In the genomic region with DNA sequence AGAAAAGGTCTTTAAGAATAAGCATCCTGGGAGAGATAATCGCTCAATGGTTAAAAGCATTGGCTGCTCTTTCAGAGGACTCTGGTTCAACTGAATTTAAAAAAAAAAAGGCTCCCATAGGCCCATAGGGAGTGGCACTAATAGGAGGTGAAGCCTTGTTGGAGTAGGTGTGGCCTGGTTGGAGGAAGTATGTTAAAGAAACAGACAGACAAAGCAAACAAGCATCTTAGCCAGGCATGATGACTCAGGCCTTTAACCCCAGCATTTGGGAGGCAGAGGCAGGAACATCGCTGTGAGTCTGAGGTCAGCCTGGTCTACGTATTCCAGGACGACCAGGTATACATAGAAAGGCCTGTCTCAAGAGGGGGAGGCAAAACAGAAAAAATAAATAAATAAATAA, we compare ENCODE assay signal across 15 mouse cellular contexts. TPM values are rescaled to one million over a fixed set of nuclear protein-coding genes. Genes with fewer than 3 reads are reported as not detected.
A peak's percentile ranks its signal among the peaks of the same experiment; 100 is the strongest.
DNase-seq lines count a peak whose midpoint lies in the region; ATAC-seq and TF ChIP-seq lines count a peak whose summit lies in the region.
"Had no signal": no experiment of that assay in that cellular context is flagged by ENCODE, and none has a peak within 500 bp of the region (broad histone marks: within the 10 kb centered on the region; RNA-seq: fewer than 3 reads in every experiment).

No protein-coding gene starts in this region.

- 97% methylated on average over 4 of the region's 4 CpGs for WGBS in midbrain, embryonic 11.5 days
- 94% methylated on average over 4 of the region's 4 CpGs for WGBS in midbrain, postnatal 0 days
- 63% methylated on average over 4 of the region's 4 CpGs for WGBS in liver, embryonic 14.5 days (ENCODE audit: insufficient replicate concordance)
- 84% methylated on average over 4 of the region's 4 CpGs for WGBS in stomach, postnatal 0 days

- no peak for ATAC-seq in midbrain, embryonic 11.5 days (ENCODE audit: low FRiP score)
- no peak for ATAC-seq in midbrain, postnatal 0 days (ENCODE audit: low FRiP score)
- ATAC-seq in liver, embryonic 14.5 days (ENCODE audit: insufficient read depth) = peak; percentile 71
- ATAC-seq in stomach, postnatal 0 days (ENCODE audit: low FRiP score, low TSS enrichment) = peak; percentile 62
- no peak for ATAC-seq in erythroblast, adult 5-6 weeks (replicated peaks; ENCODE audit: low FRiP score, poor library complexity, severe bottlenecking)
- ATAC-seq: midbrain, embryonic 15.5 days had no signal

- no peak for TF ChIP-seq CTCF in midbrain, postnatal 0 days (IDR thresholded peaks at IDR 0.05)
- no peak for TF ChIP-seq CTCF in liver, embryonic 14.5 days (IDR thresholded peaks at IDR 0.05; ENCODE audit: low read depth)
- TF ChIP-seq CTCF in stomach, postnatal 0 days (IDR thresholded peaks at IDR 0.05; ENCODE audit: low read depth) = no peak

- H3K27me3 ChIP-seq in midbrain, embryonic 11.5 days (ENCODE audit: control insufficient read depth, insufficient read depth, low read length) = no peaks in the 10 kb centered on the region
- H3K27me3 ChIP-seq in midbrain, postnatal 0 days (ENCODE audit: insufficient read depth, low read length) = no peaks in the 10 kb centered on the region
- no peaks in the 10 kb centered on the region for H3K27me3 ChIP-seq in liver, embryonic 14.5 days (ENCODE audit: control insufficient read depth, insufficient read depth, low read length)
- H3K27me3 ChIP-seq in stomach, postnatal 0 days (ENCODE audit: control insufficient read depth, insufficient read depth, low read length) = no peaks in the 10 kb centered on the region
- H3K27me3 ChIP-seq: midbrain, embryonic 15.5 days had no signal

- H3K9me3 ChIP-seq in midbrain, embryonic 11.5 days (ENCODE audit: control insufficient read depth, low read length) = no peaks in the 10 kb centered on the region
- no peaks in the 10 kb centered on the region for H3K9me3 ChIP-seq in midbrain, postnatal 0 days (ENCODE audit: low read length)
- H3K9me3 ChIP-seq in liver, embryonic 14.5 days (ENCODE audit: control insufficient read depth, low read length) = no peaks in the 10 kb centered on the region
- H3K9me3 ChIP-seq in stomach, postnatal 0 days (ENCODE audit: control insufficient read depth, low read length) = no peaks in the 10 kb centered on the region
- H3K9me3 ChIP-seq: midbrain, embryonic 15.5 days had no signal

- H3K9ac ChIP-seq in midbrain, embryonic 11.5 days (ENCODE audit: low read length) = no peak overlapping the region
- H3K9ac ChIP-seq in midbrain, postnatal 0 days (replicated peaks; ENCODE audit: low read length, poor library complexity, severe bottlenecking) = no peak overlapping the region
- H3K9ac ChIP-seq in liver, embryonic 14.5 days (replicated peaks) = no peak overlapping the region
- H3K9ac ChIP-seq in stomach, postnatal 0 days (ENCODE audit: low read length) = no peak overlapping the region
- H3K9ac ChIP-seq: lung, embryonic 14.5 days; midbrain, embryonic 15.5 days had no signal

- DNase-seq in midbrain, embryonic 11.5 days (ENCODE audit: low spot score, missing footprints) = peak; percentile 66
- DNase-seq in midbrain, postnatal 0 days (ENCODE audit: low spot score) = no peak
- DNase-seq in c-Kit-positive CD71-positive TER-119-positive erythroid progenitor cells, embryonic 14.5 days (ENCODE audit: low spot score) = peak; percentile 49
- peak in 2 of 3 experiments; percentile 28 to 53 for DNase-seq in liver, embryonic 14.5 days (ENCODE audit: low read depth in 3 of 3, low spot score in 3 of 3)
- peak; percentile 23 for DNase-seq in stomach, postnatal 0 days (ENCODE audit: low spot score)
- DNase-seq in natural killer cell, adult 2 months (ENCODE audit: low spot score in 2 of 2) = no peak
- DNase-seq in adrenal gland, postnatal 10 days = no peak
- DNase-seq: gastrocnemius, postnatal 10 days; heart, postnatal 10 days; kidney, adult 11 months; kidney, postnatal 4 days; lung, embryonic 14.5 days; right cerebral cortex, postnatal 4 days had no signal

- H3K4me1 ChIP-seq in midbrain, embryonic 11.5 days (ENCODE audit: control insufficient read depth, insufficient read depth, low read length) = no peaks in the 10 kb centered on the region
- H3K4me1 ChIP-seq in midbrain, postnatal 0 days (ENCODE audit: insufficient read depth, low read length) = no peaks in the 10 kb centered on the region
- H3K4me1 ChIP-seq in liver, embryonic 14.5 days (replicated peaks; ENCODE audit: control insufficient read depth in 2 of 2, insufficient read depth in 2 of 2, low read length in 1 of 2) = peaks cover 3 to 12% of the 10 kb centered on the region in 2 experiments; a peak in 3 of 4 replicates
- no peaks in the 10 kb centered on the region for H3K4me1 ChIP-seq in stomach, postnatal 0 days (replicated peaks; ENCODE audit: control insufficient read depth, insufficient read depth)
- H3K4me1 ChIP-seq: midbrain, embryonic 15.5 days had no signal

- no peak overlapping the region for H3K4me3 ChIP-seq in midbrain, embryonic 11.5 days (ENCODE audit: low read depth, low read length)
- H3K4me3 ChIP-seq in midbrain, postnatal 0 days (ENCODE audit: low read depth, low read length) = no peak overlapping the region
- H3K4me3 ChIP-seq in liver, embryonic 14.5 days (ENCODE audit: insufficient read depth in 1 of 2, low read depth in 2 of 2, low read length in 2 of 2) = no peak overlapping the region
- H3K4me3 ChIP-seq in stomach, postnatal 0 days (ENCODE audit: low read depth, low read length) = no peak overlapping the region
- H3K4me3 ChIP-seq: midbrain, embryonic 15.5 days had no signal

- H3K4me2 ChIP-seq in midbrain, embryonic 11.5 days = no peak overlapping the region
- H3K4me2 ChIP-seq in midbrain, postnatal 0 days (ENCODE audit: low read depth, low read length, poor library complexity, severe bottlenecking) = no peak overlapping the region
- no peak overlapping the region for H3K4me2 ChIP-seq in liver, embryonic 14.5 days (ENCODE audit: low read depth)
- H3K4me2 ChIP-seq in stomach, postnatal 0 days (replicated peaks; ENCODE audit: low read depth) = no peak overlapping the region
- H3K4me2 ChIP-seq: lung, embryonic 14.5 days; midbrain, embryonic 15.5 days had no signal

- H3K27ac ChIP-seq in midbrain, embryonic 11.5 days (ENCODE audit: low read depth, low read length) = no peak overlapping the region
- H3K27ac ChIP-seq in midbrain, postnatal 0 days (ENCODE audit: low read depth, low read length) = no peak overlapping the region
- H3K27ac ChIP-seq in liver, embryonic 14.5 days = no peak overlapping the region
- H3K27ac ChIP-seq in stomach, postnatal 0 days (replicated peaks) = no peak overlapping the region
- H3K27ac ChIP-seq: midbrain, embryonic 15.5 days had no signal

- H3K36me3 ChIP-seq in midbrain, embryonic 11.5 days (ENCODE audit: control insufficient read depth, insufficient read depth, low read length) = no peaks in the 10 kb centered on the region; the same call in 1 of the 2 replicates
- H3K36me3 ChIP-seq in midbrain, postnatal 0 days (ENCODE audit: insufficient read depth, low read length) = no peaks in the 10 kb centered on the region
- H3K36me3 ChIP-seq in liver, embryonic 14.5 days (replicated peaks; ENCODE audit: control insufficient read depth, insufficient read depth, low read depth) = no peaks in the 10 kb centered on the region; the same call in 1 of the 2 replicates
- H3K36me3 ChIP-seq in stomach, postnatal 0 days (ENCODE audit: control insufficient read depth, insufficient read depth, low read length) = no peaks in the 10 kb centered on the region; the same call in 1 of the 2 replicates
- H3K36me3 ChIP-seq: midbrain, embryonic 15.5 days had no signal

- no peak for TF ChIP-seq EP300 in liver, embryonic 14.5 days (IDR thresholded peaks at IDR 0.05; ENCODE audit: low read depth)
- no peak for TF ChIP-seq EP300 in stomach, postnatal 0 days (optimal IDR thresholded peaks at IDR 0.05)

RNA-seq across cellular contexts. Expression of gene Dusp16, which starts 39.0 kb away (rescaled TPM):
- 18.0 and 18.5 TPM in 2 replicates for polyA plus RNA-seq in midbrain, embryonic 11.5 days (2014; fragmentation: Nextera tagmentation; extraction: Ambion mirVana)
- total RNA-seq in midbrain, postnatal 0 days (2014; rRNA removed) = 3.9 and 6.6 TPM in 2 replicates
- polyA plus RNA-seq in midbrain, postnatal 0 days (2015; fragmentation: Nextera tagmentation; extraction: Ambion mirVana) = 2.8 and 3.2 TPM in 2 replicates
- polyA plus RNA-seq in liver, embryonic 14.5 days (2012; rRNA removed) = 2.6 and 3.7 TPM in 2 replicates
- 4.1 and 5.4 TPM in 2 replicates for polyA plus RNA-seq in liver, embryonic 14.5 days (2014; fragmentation: Nextera tagmentation; extraction: Ambion mirVana)
- 8.6 and 10.6 TPM in 2 replicates for polyA plus RNA-seq in stomach, postnatal 0 days (2015; fragmentation: Nextera tagmentation; extraction: Ambion mirVana)
- total RNA-seq in erythroblast, adult 5-6 weeks (2015; ENCODE audit: low replicate concordance) = 2.3 TPM in 1 of 2 replicates, not detected in the other
- 0.94 and 3.8 TPM in 2 replicates for total RNA-seq in erythroblast, adult 5-6 weeks (2017; ENCODE audit: low replicate concordance)
- 10 to 100 TPM; 19.3 to 23.0 TPM for total RNA-seq in adrenal gland, postnatal 10 days (2021)

Comparison
In these comparisons a context has a peak if more than half of its experiments do, and no peak if none do; other contexts are left out.
1. DNase-seq: peak in midbrain, embryonic 11.5 days (single experiment), c-Kit-positive CD71-positive TER-119-positive erythroid progenitor cells, embryonic 14.5 days (single experiment), liver, embryonic 14.5 days (2 of 3) and stomach, postnatal 0 days (single experiment); none in midbrain, postnatal 0 days (single experiment), natural killer cell, adult 2 months (0 of 2) and adrenal gland, postnatal 10 days (single experiment).
2. ATAC-seq: peak in liver, embryonic 14.5 days (single experiment) and stomach, postnatal 0 days (single experiment); none in midbrain, embryonic 11.5 days (single experiment), midbrain, postnatal 0 days (single experiment) and erythroblast, adult 5-6 weeks (single experiment).